22 mouse cellular contexts compared by ENCODE assay signal in the genomic region with DNA sequence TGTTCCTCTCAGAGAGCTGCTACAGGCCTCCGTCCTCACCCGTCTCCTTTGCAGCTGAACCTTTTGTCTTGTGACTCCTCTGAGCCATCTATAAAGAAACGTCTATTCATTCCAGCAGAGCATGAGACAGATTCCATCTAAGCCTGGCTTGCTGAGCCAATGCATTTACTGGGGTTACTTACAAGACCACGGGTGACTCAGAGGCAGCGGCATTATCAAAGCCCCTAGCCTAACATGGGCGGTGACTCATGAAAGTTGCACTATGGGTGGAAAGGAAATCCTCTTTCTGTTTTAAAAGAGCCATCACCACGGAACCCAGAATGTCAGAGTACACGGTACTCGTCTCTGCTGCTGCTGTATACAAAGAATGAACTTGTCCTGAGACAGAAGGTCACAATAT.
DNase-seq lines count a peak whose midpoint lies in the region; ATAC-seq and TF ChIP-seq lines count a peak whose summit lies in the region.
"Had no signal": no experiment of that assay in that cellular context is flagged by ENCODE, and none has a peak within 500 bp of the region (broad histone marks: within the 10 kb centered on the region; RNA-seq: fewer than 3 reads in every experiment).

No protein-coding gene starts in this region.

- H3K4me3 ChIP-seq in midbrain, embryonic 10.5 days = no peak overlapping the region
- no peak overlapping the region for H3K4me3 ChIP-seq in midbrain, postnatal 0 days (ENCODE audit: low read depth, low read length)
- H3K4me3 ChIP-seq in myocyte = no peak overlapping the region
- H3K4me3 ChIP-seq: embryonic facial prominence, embryonic 15.5 days; limb, embryonic 13.5 days; liver, embryonic 13.5 days; midbrain, embryonic 13.5 days; neural tube, embryonic 15.5 days had no signal

- 0 out of 2 replicates have a peak, but pooled peaks cover 6% of the 10 kb centered on the region for H3K9me3 ChIP-seq in midbrain, embryonic 10.5 days (replicated peaks)
- no peaks in the 10 kb centered on the region for H3K9me3 ChIP-seq in midbrain, postnatal 0 days (ENCODE audit: low read length)
- H3K9me3 ChIP-seq: embryonic facial prominence, embryonic 15.5 days; midbrain, embryonic 13.5 days; neural tube, embryonic 15.5 days had no signal

- no peaks in the 10 kb centered on the region for H3K36me3 ChIP-seq in midbrain, embryonic 10.5 days
- no peaks in the 10 kb centered on the region for H3K36me3 ChIP-seq in midbrain, postnatal 0 days (ENCODE audit: insufficient read depth, low read length)
- no peaks in the 10 kb centered on the region for H3K36me3 ChIP-seq in myocyte (ENCODE audit: control insufficient read depth, insufficient read depth)
- H3K36me3 ChIP-seq: embryonic facial prominence, embryonic 15.5 days; limb, embryonic 13.5 days; liver, embryonic 13.5 days; midbrain, embryonic 13.5 days; neural tube, embryonic 15.5 days had no signal

- no peak for ATAC-seq in midbrain, postnatal 0 days (ENCODE audit: low FRiP score)
- ATAC-seq: hindbrain, postnatal 0 days; midbrain, embryonic 13.5 days had no signal

- no peak overlapping the region for H3ac ChIP-seq in myocyte (ENCODE audit: control insufficient read depth, insufficient read length)

- H3K27ac ChIP-seq in midbrain, embryonic 10.5 days (replicated peaks) = no peak overlapping the region
- H3K27ac ChIP-seq in midbrain, postnatal 0 days (ENCODE audit: low read depth, low read length) = no peak overlapping the region
- H3K27ac ChIP-seq: embryonic facial prominence, embryonic 15.5 days; hindbrain, postnatal 0 days; kidney, postnatal 0 days; limb, embryonic 13.5 days; liver, embryonic 13.5 days; midbrain, embryonic 13.5 days; neural tube, embryonic 15.5 days had no signal

- peaks cover 6% of the 10 kb centered on the region; the same call in 1 of the 2 replicates for H3K4me1 ChIP-seq in midbrain, embryonic 10.5 days
- H3K4me1 ChIP-seq in midbrain, postnatal 0 days (ENCODE audit: insufficient read depth, low read length) = no peaks in the 10 kb centered on the region
- H3K4me1 ChIP-seq: embryonic facial prominence, embryonic 15.5 days; limb, embryonic 13.5 days; liver, embryonic 13.5 days; midbrain, embryonic 13.5 days; neural tube, embryonic 15.5 days had no signal

- H3K9ac ChIP-seq in midbrain, postnatal 0 days (replicated peaks; ENCODE audit: low read length, poor library complexity, severe bottlenecking) = no peak overlapping the region
- H3K9ac ChIP-seq: embryonic facial prominence, embryonic 15.5 days; limb, embryonic 13.5 days; liver, embryonic 13.5 days; lung, embryonic 14.5 days; midbrain, embryonic 13.5 days; neural tube, embryonic 15.5 days had no signal

- intact Hi-C loops in gastrocnemius, postnatal 14 days (cut with DNase I; ENCODE audit: low total_unique reads) = no loop called here

- no peak overlapping the region for H3K4me2 ChIP-seq in midbrain, postnatal 0 days (ENCODE audit: low read depth, low read length, poor library complexity, severe bottlenecking)
- peak overlapping the region; percentile 46 for H3K4me2 ChIP-seq in myocyte (ENCODE audit: low read depth)
- H3K4me2 ChIP-seq: embryonic facial prominence, embryonic 15.5 days; limb, embryonic 13.5 days; liver, embryonic 13.5 days; lung, embryonic 14.5 days; midbrain, embryonic 13.5 days; neural tube, embryonic 15.5 days had no signal

- WGBS in midbrain, embryonic 10.5 days = 55% methylated on average over 9 of the region's 9 CpGs
- 30% methylated on average over 9 of the region's 9 CpGs for WGBS in midbrain, postnatal 0 days

- H3K27me3 ChIP-seq in midbrain, embryonic 10.5 days (ENCODE audit: low read depth, poor library complexity, severe bottlenecking) = no peaks in the 10 kb centered on the region
- H3K27me3 ChIP-seq in midbrain, postnatal 0 days (ENCODE audit: insufficient read depth, low read length) = no peaks in the 10 kb centered on the region
- H3K27me3 ChIP-seq in myocyte (ENCODE audit: control insufficient read depth, insufficient read depth, insufficient read length) = no peaks in the 10 kb centered on the region
- H3K27me3 ChIP-seq: embryonic facial prominence, embryonic 15.5 days; limb, embryonic 13.5 days; liver, embryonic 13.5 days; midbrain, embryonic 13.5 days; neural tube, embryonic 15.5 days had no signal

- no peak for TF ChIP-seq POLR2A in myocyte (IDR thresholded peaks at IDR 0.05; ENCODE audit: insufficient read length, low read depth)

- H3K79me2 ChIP-seq in myocyte (ENCODE audit: control insufficient read depth, insufficient read depth) = no peaks in the 10 kb centered on the region

- DNase-seq in adrenal gland, adult 2 months = peak; percentile 32
- DNase-seq in adrenal gland, postnatal 4 days (ENCODE audit: low spot score in 2 of 2) = no peak
- peak; percentile 26 for DNase-seq in midbrain, embryonic 10.5 days (ENCODE audit: low spot score)
- no peak for DNase-seq in midbrain, postnatal 0 days (ENCODE audit: low spot score)
- peak; percentile 11 for DNase-seq in ZHBTc4 (ENCODE audit: low read depth, low spot score)
- no peak for DNase-seq in gastrocnemius, postnatal 14 days
- no peak for DNase-seq in urinary bladder, postnatal 10 days (ENCODE audit: low spot score)
- DNase-seq: B cell, adult 2 months; cerebellum, adult 9-11 months; gastrocnemius, postnatal 10 days; kidney, adult 18-20 months; liver, embryonic 13.5 days; lung, embryonic 14.5 days; lung, postnatal 36 days; thymus, postnatal 14 days had no signal

- TF ChIP-seq CTCF in midbrain, postnatal 0 days (IDR thresholded peaks at IDR 0.05) = no peak

TF ChIP-seq in myocyte, 11 proteins besides CTCF, POLR2A, EP300 and RAD21:
- 0 out of 2 replicates have a peak, but pooled peaks have one; percentile 3 for TF ChIP-seq CEBPB (IDR thresholded peaks at IDR 0.05; ENCODE audit: insufficient read depth, poor library complexity, severe bottlenecking)
- TF ChIP-seq REST (IDR thresholded peaks at IDR 0.05; ENCODE audit: insufficient read depth, insufficient read length) = no peak
- no peak for TF ChIP-seq MYOD1 (IDR thresholded peaks at IDR 0.05; ENCODE audit: control insufficient read depth in 1 of 3, insufficient read length in 2 of 3, low read depth in 2 of 3)
- no peak for TF ChIP-seq TCF12 (IDR thresholded peaks at IDR 0.05; ENCODE audit: insufficient read depth, poor library complexity, severe bottlenecking)
- TF ChIP-seq E2F4 (IDR thresholded peaks at IDR 0.05; ENCODE audit: insufficient read depth) = no peak

Comparison
In these comparisons a context has a peak if more than half of its experiments do, and no peak if none do; other contexts are left out.
1. DNase-seq: peak in adrenal gland, adult 2 months (single experiment), midbrain, embryonic 10.5 days (single experiment) and ZHBTc4 (single experiment); none in adrenal gland, postnatal 4 days (0 of 2), midbrain, postnatal 0 days (single experiment), gastrocnemius, postnatal 14 days (single experiment) and urinary bladder, postnatal 10 days (single experiment).